Mouse (Mus musculus) midbrain, embryonic 14.5 days (tissue): ENCODE results near the gene Rasl11b. TPM values are rescaled to one million over a fixed set of nuclear protein-coding genes. Genes with fewer than 3 reads are reported as not detected.

ENCODE experiments used
- ATAC-seq: fragments of 200-750 bp; cut with Nextera tagmentation; 2 replicates; pipeline ENCODE4 v1.8.0; 2017; ENCODE audit warnings: moderate number of reproducible peaks, moderate library complexity; ENCODE audit not compliant: low FRiP score, low TSS enrichment
- DNase-seq: peaks from one replicate; pipeline ENCODE4 v3.0.0-alpha.2; 2015
- H3K27ac ChIP-seq: fragments of 300-500 bp; sonication (generic); replicated peaks from 2 replicates; pipeline ENCODE4 v1.5.1; 2014; ENCODE audit warnings: mild to moderate bottlenecking, low read depth, low read length, moderate library complexity
- H3K27me3 ChIP-seq: fragments of 300-500 bp; sonication (generic); 2 replicates; pipeline ENCODE4 v1.6.1; 2014; ENCODE audit warnings: low read length, control low read depth, mixed read lengths; ENCODE audit not compliant: control insufficient read depth, insufficient read depth
- H3K36me3 ChIP-seq: fragments of 300-500 bp; sonication (generic); 2 replicates; pipeline ENCODE4 v1.6.1; 2014; ENCODE audit warnings: low read length, control low read depth; ENCODE audit not compliant: control insufficient read depth, insufficient read depth
- H3K4me1 ChIP-seq: fragments of 300-500 bp; sonication (generic); 2 replicates; pipeline ENCODE4 v1.6.1; 2014; ENCODE audit warnings: mild to moderate bottlenecking, antibody characterized with exemption, low read length, control low read depth; ENCODE audit not compliant: control insufficient read depth, insufficient read depth
- H3K4me2 ChIP-seq: fragments of 300-500 bp; sonication (generic); 2 replicates; pipeline ENCODE4 v1.6.1; 2014; ENCODE audit warnings: mild to moderate bottlenecking, low read length, moderate library complexity
- H3K4me3 ChIP-seq: fragments of 300-500 bp; sonication (generic); replicated peaks from 2 replicates; pipeline ENCODE4 v1.5.1; 2014; ENCODE audit warnings: low read depth, low read length
- H3K9ac ChIP-seq: fragments of 300-500 bp; sonication (generic); replicated peaks from 2 replicates; pipeline ENCODE4 v1.6.1; 2014; ENCODE audit warnings: mild to moderate bottlenecking, low read length, moderate library complexity
- H3K9me3 ChIP-seq: fragments of 300-500 bp; sonication (generic); 2 replicates; pipeline ENCODE4 v1.6.1; 2016; ENCODE audit warnings: low read length, control low read depth, mixed read lengths; ENCODE audit not compliant: control insufficient read depth
- WGBS: fragments of 180-500 bp; shearing (Covaris S2); extraction: QIAGEN DNeasy Blood & Tissue Kit; methylation state at CpG from one replicate; pipeline ENCODE4 v1.1.7; 2014; 5-methylcytosine and 5-hydroxymethylcytosine counted together
- polyA plus RNA-seq: library from polyadenylated mRNA; unstranded; fragments of >200 nt; fragmentation: Nextera tagmentation; extraction: Ambion mirVana; gene quantifications from 2 replicates; pipeline ENCODE4 v1.2.1, GENCODE M21; 2014

The Rasl11b gene
- polyA plus RNA-seq, 1 experiment from 2014 or later = 13.6 TPM

- 83% methylated on average over 3 of the region's 3 CpGs for WGBS
- Histone ChIP-seq H3K9ac (no peak overlapping the region), H3K4me3 (no peak overlapping the region), H3K9me3 (no peaks in the 10 kb centered on the region), H3K27ac (no peak overlapping the region), H3K4me2 (no peak overlapping the region), H3K27me3 (no peaks in the 10 kb centered on the region), H3K4me1 (no peaks in the 10 kb centered on the region), H3K36me3 (no peaks in the 10 kb centered on the region)
- ATAC-seq = no peak
- DNase-seq = no peak
These were observed 47.6 kb downstream of the Rasl11b start for GRCm38 (mm10) chr5:74242654-74243053.

GRCm38 (mm10) chr5:74244406-74245019 lies 49.4 kb downstream of the Rasl11b start:
- no peaks in the 10 kb centered on the region for H3K9me3 ChIP-seq
- no peaks in the 10 kb centered on the region for H3K36me3 ChIP-seq
- DNase-seq (no peak), ATAC-seq (no peak)
- H3K27ac ChIP-seq = no peak overlapping the region
- H3K27me3 ChIP-seq = no peaks in the 10 kb centered on the region
- no peaks in the 10 kb centered on the region for H3K4me1 ChIP-seq
- H3K4me2 ChIP-seq = no peak overlapping the region
- WGBS = 93% methylated on average over 14 of the region's 14 CpGs
- H3K4me3 ChIP-seq = no peak overlapping the region
- H3K9ac ChIP-seq = no peak overlapping the region

- no peaks in the 10 kb centered on the region for H3K27me3 ChIP-seq
- H3K9me3 ChIP-seq = no peaks in the 10 kb centered on the region
- whole genome bisulfite sequencing = 94% methylated on average over 8 of the region's 8 CpGs
- H3K36me3 ChIP-seq = no peaks in the 10 kb centered on the region
- DNase-seq = no peak
- no peak for ATAC-seq
- H3K27ac ChIP-seq = no peak overlapping the region
- no peak overlapping the region for H3K4me2 ChIP-seq
- no peaks in the 10 kb centered on the region for H3K4me1 ChIP-seq
- no peak overlapping the region for H3K9ac ChIP-seq
- H3K4me3 ChIP-seq = no peak overlapping the region
These were observed 50.6 kb downstream of the Rasl11b start for GRCm38 (mm10) chr5:74245641-74246145.

GRCm38 (mm10) chr5:74246453-74246852 lies 51.4 kb downstream of the Rasl11b start:
- ATAC-seq = no peak
- Histone ChIP-seq H3K4me1 (no peaks in the 10 kb centered on the region), H3K36me3 (no peaks in the 10 kb centered on the region), H3K27ac (no peak overlapping the region), H3K9me3 (no peaks in the 10 kb centered on the region), H3K27me3 (no peaks in the 10 kb centered on the region), H3K4me2 (no peak overlapping the region), H3K9ac (no peak overlapping the region), H3K4me3 (no peak overlapping the region)
- 58% methylated on average over 4 of the region's 4 CpGs for WGBS
- no peak for DNase-seq

GRCm38 (mm10) chr5:74246971-74247370 lies 51.9 kb downstream of the Rasl11b start:
- no peak overlapping the region for H3K4me3 ChIP-seq
- 86% methylated on average over 3 of the region's 3 CpGs for WGBS
- no peak for ATAC-seq

More at GRCm38 (mm10) chr5:74246971-74247370, 51.9 kb downstream of the Rasl11b start:
- Histone ChIP-seq H3K27me3 (no peaks in the 10 kb centered on the region), H3K4me1 (no peaks in the 10 kb centered on the region), H3K4me2 (no peak overlapping the region), H3K27ac (no peak overlapping the region), H3K9me3 (no peaks in the 10 kb centered on the region), H3K36me3 (no peaks in the 10 kb centered on the region), H3K9ac (no peak overlapping the region)
- DNase-seq = no peak

Other genes starting within 250 kb of the Rasl11b start
- 39.5 and 49.4 TPM in 2 replicates for gene Usp46, start 126.9 kb upstream of the Rasl11b start, polyA plus RNA-seq